Mouse (Mus musculus): ENCODE results near the gene Asb12.

DNA sequence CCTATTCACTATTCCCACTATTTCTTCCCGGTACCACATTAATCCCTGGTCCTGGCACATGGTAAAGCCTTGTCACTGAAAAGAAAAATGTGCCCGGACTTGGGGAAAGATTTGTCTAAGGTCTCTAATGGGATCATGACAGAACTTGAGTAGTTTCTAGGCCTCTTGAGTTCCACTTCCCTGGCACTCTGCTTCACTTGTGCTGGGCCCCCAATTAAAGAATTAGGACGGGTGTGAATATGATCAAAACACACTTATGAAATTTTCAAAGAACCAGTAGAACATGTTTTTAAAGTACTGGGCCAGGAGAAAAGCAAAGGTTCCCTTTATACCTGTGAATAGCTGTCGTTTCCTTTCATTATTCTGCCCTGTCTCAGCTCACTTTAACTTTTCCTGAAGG, 119.3 kb downstream of the Asb12 start:
- TF ChIP-seq CTCF (IDR thresholded peaks at IDR 0.05; ENCODE audit: insufficient read depth, low read depth, low read length) = no peak
- no peak for TF ChIP-seq POLR2A (IDR thresholded peaks at IDR 0.05; ENCODE audit: insufficient read depth, low read depth, low read length)
